Mouse (Mus musculus) CH12.LX (cell line): ENCODE results near the gene Abca3. TPM values are rescaled to one million over a fixed set of nuclear protein-coding genes. Genes with fewer than 3 reads are reported as not detected.

Experiments
- DNase-seq: peaks from one replicate; pipeline ENCODE4 v3.0.0-alpha.2; 2013; ENCODE audit errors: extremely low read depth
- H3K27ac ChIP-seq: 2 replicates; pipeline ENCODE4 v1.5.1; 2012; ENCODE audit warnings: low read depth, mild to moderate bottlenecking, control low read depth, moderate library complexity; ENCODE audit not compliant: insufficient read depth
- H3K27me3 ChIP-seq: replicated peaks from 2 replicates; pipeline ENCODE3; 2012; ENCODE audit warnings: inconsistent platforms
- H3K36me3 ChIP-seq, 2 experiments: replicated peaks in 1 of 2; 2 replicates each; pipeline versions ENCODE3 to v1.6.1; 2012; ENCODE audit warnings: inconsistent platforms in 1 of 2, low read length in 1 of 2, mild to moderate bottlenecking in 1 of 2, mixed read lengths in 1 of 2, moderate library complexity in 1 of 2; ENCODE audit not compliant: control insufficient read depth in 1 of 2, insufficient read depth in 1 of 2
- H3K4me1 ChIP-seq, 2 experiments: 2 replicates each; pipeline ENCODE4 v1.6.1; 2012; ENCODE audit warnings: inconsistent platforms in 1 of 2, moderate library complexity in 1 of 2; ENCODE audit not compliant: insufficient read depth in 2 of 2, control insufficient read depth in 1 of 2
- H3K4me2 ChIP-seq: 2 replicates; pipeline ENCODE4 v1.6.1; 2012; ENCODE audit warnings: low read depth, mild to moderate bottlenecking, control low read depth; ENCODE audit not compliant: poor library complexity, insufficient read depth, severe bottlenecking
- H3K4me3 ChIP-seq, 3 experiments: fragments of 150-350 bp in 1 of 3; sonication (generic) in 1 of 3; replicated peaks in 1 of 3; 2 replicates each; pipeline versions ENCODE3 to v1.5.1; 2011 to 2012; ENCODE audit warnings: low read depth in 2 of 3, low read length in 2 of 3, mild to moderate bottlenecking in 2 of 3, moderate library complexity in 2 of 3, control low read depth in 1 of 3, improper control_type of control experiment in 1 of 3, inconsistent platforms in 1 of 3, mixed read lengths in 1 of 3; ENCODE audit not compliant: poor library complexity in 1 of 3
- H3K79me2 ChIP-seq: replicated peaks from 2 replicates; pipeline ENCODE4 v1.6.1; 2012; ENCODE audit warnings: mild to moderate bottlenecking, moderate library complexity; ENCODE audit not compliant: control insufficient read depth, poor library complexity, insufficient read depth, severe bottlenecking; ENCODE audit errors: extremely low read depth
- H3K9ac ChIP-seq: 2 replicates; pipeline ENCODE4 v1.6.1; 2012; ENCODE audit warnings: low read depth, mild to moderate bottlenecking, control low read depth, moderate library complexity; ENCODE audit not compliant: insufficient read depth
- H3K9me3 ChIP-seq: replicated peaks from 2 replicates; pipeline ENCODE3; 2012; ENCODE audit warnings: low read length, inconsistent platforms, mixed read lengths
- BHLHE40 ChIP-seq: IDR thresholded peaks from 2 replicates; pipeline ENCODE4 v1.6.1; 2011; ENCODE audit warnings: mild to moderate bottlenecking, low read depth, low read length, improper control_type of control experiment
- CHD1 ChIP-seq: IDR thresholded peaks from 2 replicates; pipeline ENCODE4 v1.6.1; 2012; ENCODE audit warnings: low read depth, low read length, improper control_type of control experiment, inconsistent platforms
- CHD2 ChIP-seq: IDR thresholded peaks from 2 replicates; pipeline ENCODE4 v1.6.1; 2011; ENCODE audit warnings: low read length, improper control_type of control experiment
- CTCF ChIP-seq, 2 experiments: IDR thresholded peaks in 1 of 2; conservative IDR thresholded peaks in 1 of 2; 2 replicates each; pipeline ENCODE4 v1.5.1; 2011 to 2012; ENCODE audit warnings: low read depth in 2 of 2, low read length in 2 of 2, improper control_type of control experiment in 1 of 2, inconsistent platforms in 1 of 2, mild to moderate bottlenecking in 1 of 2, moderate library complexity in 1 of 2
- E2F4 ChIP-seq: IDR thresholded peaks from 2 replicates; pipeline ENCODE4 v1.6.1; 2011; ENCODE audit warnings: low read depth, low read length, improper control_type of control experiment; ENCODE audit not compliant: insufficient replicate concordance
- ELF1 ChIP-seq: IDR thresholded peaks from 2 replicates; pipeline ENCODE4 v1.6.1; 2014; ENCODE audit warnings: low read depth, mild to moderate bottlenecking, inconsistent platforms, low read length, improper control_type of control experiment
- EP300 ChIP-seq: IDR thresholded peaks from 2 replicates; pipeline ENCODE4 v1.6.1; 2011; ENCODE audit warnings: low read length, improper control_type of control experiment
- GABPA ChIP-seq: IDR thresholded peaks from 2 replicates; pipeline ENCODE4 v1.6.1; 2012; ENCODE audit warnings: low read depth, low read length, improper control_type of control experiment, inconsistent platforms; ENCODE audit not compliant: insufficient replicate concordance
- HCFC1 ChIP-seq: IDR thresholded peaks from 2 replicates; pipeline ENCODE4 v1.6.1; 2012; ENCODE audit warnings: low read depth, mild to moderate bottlenecking, inconsistent platforms, low read length, improper control_type of control experiment
- IRF4 ChIP-seq: IDR thresholded peaks from 2 replicates; pipeline ENCODE4 v1.6.1; 2014; ENCODE audit warnings: low read depth, mild to moderate bottlenecking, inconsistent platforms, low read length, improper control_type of control experiment
- JUN ChIP-seq: IDR thresholded peaks from 2 replicates; pipeline ENCODE4 v1.6.1; 2011; ENCODE audit warnings: low read depth, mild to moderate bottlenecking, low read length, improper control_type of control experiment, moderate library complexity; ENCODE audit not compliant: insufficient read depth
- KAT2A ChIP-seq: IDR thresholded peaks from 2 replicates; pipeline ENCODE4 v1.6.1; 2012; ENCODE audit warnings: low read length, improper control_type of control experiment, inconsistent platforms; ENCODE audit not compliant: insufficient replicate concordance
- MAFK ChIP-seq: IDR thresholded peaks from 2 replicates; pipeline ENCODE4 v1.6.1; 2011; ENCODE audit warnings: low read length, improper control_type of control experiment; ENCODE audit not compliant: insufficient replicate concordance
- MEF2A ChIP-seq: IDR thresholded peaks from 2 replicates; pipeline ENCODE4 v1.6.1; 2014; ENCODE audit warnings: low read depth, mild to moderate bottlenecking, inconsistent platforms, low read length, improper control_type of control experiment, borderline replicate concordance
- MXI1 ChIP-seq: IDR thresholded peaks from 2 replicates; pipeline ENCODE4 v1.6.1; 2011; ENCODE audit warnings: mild to moderate bottlenecking, low read depth, low read length, improper control_type of control experiment
- NELFE ChIP-seq: IDR thresholded peaks from 2 replicates; pipeline ENCODE4 v1.6.1; 2011; ENCODE audit warnings: low read depth, low read length, improper control_type of control experiment
- NRF1 ChIP-seq: IDR thresholded peaks from 2 replicates; pipeline ENCODE4 v1.6.1; 2014; ENCODE audit warnings: low read depth, mild to moderate bottlenecking, inconsistent platforms, low read length, improper control_type of control experiment, moderate library complexity
- POLR2A ChIP-seq: IDR thresholded peaks from 2 replicates; pipeline ENCODE4 v1.6.1; 2011; ENCODE audit warnings: low read depth, mild to moderate bottlenecking, improper control_type of control experiment, low read length
- POLR2AphosphoS2 ChIP-seq: IDR thresholded peaks from 2 replicates; pipeline ENCODE4 v1.6.1; 2011; ENCODE audit warnings: low read depth, low read length, improper control_type of control experiment
- RCOR1 ChIP-seq: conservative IDR thresholded peaks from 2 replicates; pipeline ENCODE4 v1.6.1; 2012; ENCODE audit warnings: low read depth, mild to moderate bottlenecking, inconsistent platforms, low read length, improper control_type of control experiment
- SIN3A ChIP-seq: IDR thresholded peaks from 2 replicates; pipeline ENCODE4 v1.6.1; 2012; ENCODE audit warnings: low read length, improper control_type of control experiment, inconsistent platforms
- TBP ChIP-seq: conservative IDR thresholded peaks from 2 replicates; pipeline ENCODE4 v1.6.1; 2011; ENCODE audit warnings: low read depth, low read length, improper control_type of control experiment
- TCF12 ChIP-seq: IDR thresholded peaks from 2 replicates; pipeline ENCODE4 v1.6.1; 2014; ENCODE audit warnings: low read depth, mild to moderate bottlenecking, inconsistent platforms, low read length, improper control_type of control experiment
- UBTF ChIP-seq: IDR thresholded peaks from 2 replicates; pipeline ENCODE4 v1.6.1; 2012; ENCODE audit warnings: low read depth, mild to moderate bottlenecking, inconsistent platforms, low read length, improper control_type of control experiment, moderate library complexity
- ZC3H11A ChIP-seq: IDR thresholded peaks from 2 replicates; pipeline ENCODE4 v1.6.1; 2012; ENCODE audit warnings: low read depth, mild to moderate bottlenecking, inconsistent platforms, low read length, improper control_type of control experiment
- ZKSCAN1 ChIP-seq: IDR thresholded peaks from 2 replicates; pipeline ENCODE4 v1.6.1; 2012; ENCODE audit warnings: low read depth, inconsistent platforms, low read length, improper control_type of control experiment, borderline replicate concordance
- ZMIZ1 ChIP-seq: IDR thresholded peaks from 2 replicates; pipeline ENCODE4 v1.6.1; 2012; ENCODE audit warnings: low read depth, mild to moderate bottlenecking, inconsistent platforms, low read length, improper control_type of control experiment
- ZNF384 ChIP-seq: IDR thresholded peaks from 2 replicates; pipeline ENCODE4 v1.6.1; 2012; ENCODE audit warnings: low read depth, low read length, improper control_type of control experiment, inconsistent platforms
- dilution Hi-C: fragments of 300-500 bp; cut with MboI; formaldehyde crosslinking; loops from 2 replicates; pipeline ENCODE4 v1.14.3; 2020; ENCODE audit warnings: low sequenced_read_pairs; ENCODE audit not compliant: extremely low pct_unique_long_range_greater_than_20kb, extremely low pct_ligation_motif_present
- in situ Hi-C: fragments of 300-500 bp; cut with MboI; formaldehyde crosslinking; loops from 3 replicates; pipeline ENCODE4 v1.14.3; 2019; ENCODE audit warnings: low sequenced_read_pairs, low pct_ligation_motif_present, low pct_unique_long_range_greater_than_20kb, mixed read lengths
- polyA plus RNA-seq: library from polyadenylated mRNA; unstranded; fragments of >175 nt; gene quantifications from 2 replicates; pipeline ENCODE4 v1.2.1, GENCODE M21; 2012; ENCODE audit warnings: low read depth; ENCODE audit not compliant: insufficient read length
- total RNA-seq, 2 experiments: library from RNA; depleted of rRNA; stranded (reverse); fragments of 300-350 nt in 1 of 2; fragments of >200 nt in 1 of 2; gene quantifications; 2 replicates each; pipeline ENCODE4 v1.2.3; 2012 to 2014

The Abca3 gene
- total and polyA plus RNA-seq, 3 experiments = 3.9 to 8.7 (median 8.4) TPM

DNA sequence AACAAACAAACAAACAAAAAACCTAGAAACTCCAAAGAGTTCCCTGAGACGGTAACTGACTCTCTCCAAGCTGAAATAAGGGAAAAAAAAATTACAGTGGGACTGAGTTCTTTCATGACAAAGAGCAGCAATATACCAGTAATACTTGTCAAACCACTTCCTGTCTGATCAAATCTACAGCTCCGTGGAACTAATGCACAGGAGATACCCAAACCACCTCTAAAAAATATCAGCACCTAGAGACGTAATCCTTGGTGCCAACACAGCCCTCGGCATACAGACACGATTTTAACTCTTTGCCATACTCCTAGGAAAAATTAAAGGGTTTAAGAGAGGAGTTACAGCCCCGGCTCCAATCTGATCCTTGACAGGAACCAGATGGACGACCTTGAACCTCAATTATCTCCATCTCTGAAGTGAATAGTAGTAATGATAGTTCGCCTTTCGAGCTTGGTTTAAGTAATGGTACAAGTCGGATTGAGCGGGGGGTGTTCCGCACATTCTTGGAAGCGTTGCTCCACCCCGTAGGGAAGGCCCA lies 102.5 kb downstream of the Abca3 start:
- dilution Hi-C loops = no loop called here
- no peaks in the 10 kb centered on the region for H3K9me3 ChIP-seq
- DNase-seq = no peak
- peak overlapping the region; percentile 87 for H3K4me2 ChIP-seq
- H3K27me3 ChIP-seq = no peaks in the 10 kb centered on the region
- H3K79me2 ChIP-seq = peaks cover 15% of the 10 kb centered on the region
- peak overlapping the region; percentile 67 to 91 (median 75) for H3K4me3 ChIP-seq
- H3K27ac ChIP-seq = peak overlapping the region; percentile 60; the same call in 1 of the 2 replicates
- TF ChIP-seq EP300 (no peak), SIN3A (peak; percentile 46; the same call in 1 of the 2 replicates), HCFC1 (no peak)
- peak overlapping the region; percentile 78 for H3K9ac ChIP-seq
- in situ Hi-C loops = no loop called here
- H3K4me1 ChIP-seq = peaks cover 0 to 18% of the 10 kb centered on the region in 2 experiments; a peak in 2 of 4 replicates
- peaks cover 19 to 32% of the 10 kb centered on the region in 2 experiments for H3K36me3 ChIP-seq

DNA sequence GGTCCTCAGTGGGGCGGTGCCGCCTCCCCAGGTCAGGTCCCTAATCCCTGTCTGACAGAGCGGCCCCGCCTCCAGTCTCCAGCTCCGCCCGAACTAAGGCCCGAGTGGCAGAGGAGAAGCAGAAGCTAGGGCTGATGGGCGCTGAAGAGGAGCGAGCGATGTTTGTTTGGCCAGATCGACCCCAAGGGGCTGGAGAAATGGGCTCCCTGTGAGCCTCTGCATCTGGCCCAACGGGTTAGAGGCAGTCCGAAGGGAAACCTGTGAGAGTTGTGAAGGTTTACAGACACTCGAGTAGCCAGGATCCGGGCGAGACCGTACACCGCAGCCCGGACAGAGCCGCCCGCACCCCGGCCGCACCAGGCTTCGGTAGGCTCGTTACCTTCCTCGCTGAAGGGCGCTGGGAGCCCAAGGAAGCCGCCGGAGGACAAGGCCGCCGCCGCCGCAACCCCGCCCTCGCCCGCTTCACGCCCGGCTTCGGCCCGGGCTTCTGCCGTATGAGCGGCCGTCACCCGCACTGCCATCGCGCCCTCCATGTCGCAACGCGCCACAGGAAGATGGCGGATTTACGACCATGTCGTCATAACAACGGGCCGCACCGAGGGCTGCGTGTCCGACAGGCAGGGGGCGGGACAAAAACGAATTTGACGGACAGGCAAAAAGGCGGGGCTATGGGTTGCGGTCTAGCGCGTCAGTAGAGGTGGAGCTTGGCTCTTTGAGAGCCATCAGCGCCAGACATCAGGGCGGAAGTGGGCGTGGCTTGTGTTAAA lies 103.2 kb downstream of the Abca3 start:
- dilution Hi-C loops = no loop called here
- Histone ChIP-seq H3K9ac (peak overlapping the region; percentile 78), H3K4me3 (peak overlapping the region; percentile 67 to 91 (median 75)), H3K27me3 (no peaks in the 10 kb centered on the region), H3K9me3 (no peaks in the 10 kb centered on the region), H3K36me3 (peaks cover 12 to 25% of the 10 kb centered on the region in 2 experiments), H3K4me2 (peak overlapping the region; percentile 87; the same call in 1 of the 2 replicates), H3K27ac (peak overlapping the region; percentile 60), H3K4me1 (peaks cover 0 to 18% of the 10 kb centered on the region in 2 experiments; a peak in 2 of 4 replicates), H3K79me2 (peaks cover 15% of the 10 kb centered on the region)
- DNase-seq = peak; percentile 100
- TF ChIP-seq IRF4 (peak; percentile 2), UBTF (0 out of 2 replicates have a peak, but pooled peaks have one; percentile 59), E2F4 (no peak), POLR2A (peak; percentile 86), ZNF384 (no peak), MXI1 (peak; percentile 96), RCOR1 (no peak), ZC3H11A (no peak), ELF1 (peak; percentile 87), GABPA (no peak), TBP (0 out of 2 replicates have a peak, but pooled peaks have one; percentile 15), MAFK (no peak), MEF2A (peak; percentile 17; the same call in 1 of the 2 replicates), BHLHE40 (no peak), NRF1 (peak; percentile 60), SIN3A (no peak; the same call in 1 of the 2 replicates), NELFE (peak; percentile 83), CHD1 (no peak), CTCF (conservative IDR thresholded peaks at IDR 0.05 in 1 of 2, IDR thresholded peaks at IDR 0.05 in 1 of 2; ENCODE audit: low read depth in 2 of 2, low read length in 2 of 2) (no peak), JUN (no peak), HCFC1 (peak; percentile 83), EP300 (no peak), POLR2AphosphoS2 (no peak), ZKSCAN1 (no peak), CHD2 (no peak), TCF12 (peak; percentile 54; the same call in 1 of the 2 replicates), ZMIZ1 (peak; percentile 88), KAT2A (peak; percentile 70; the same call in 1 of the 2 replicates)
- in situ Hi-C loops = no loop called here
